Mouse (Mus musculus) liver, postnatal 0 days (tissue): ENCODE data around the gene Vti1a.

Source experiments
- CTCF ChIP-seq: sonication (generic); IDR thresholded peaks from 2 replicates; pipeline ENCODE4 v1.5.1; 2016; ENCODE audit warnings: antibody characterized with exemption, low read depth
- EP300 ChIP-seq: IDR thresholded peaks from 2 replicates; pipeline ENCODE4 v1.6.1; 2016; ENCODE audit warnings: antibody characterized with exemption, low read depth, mild to moderate bottlenecking

DNA sequence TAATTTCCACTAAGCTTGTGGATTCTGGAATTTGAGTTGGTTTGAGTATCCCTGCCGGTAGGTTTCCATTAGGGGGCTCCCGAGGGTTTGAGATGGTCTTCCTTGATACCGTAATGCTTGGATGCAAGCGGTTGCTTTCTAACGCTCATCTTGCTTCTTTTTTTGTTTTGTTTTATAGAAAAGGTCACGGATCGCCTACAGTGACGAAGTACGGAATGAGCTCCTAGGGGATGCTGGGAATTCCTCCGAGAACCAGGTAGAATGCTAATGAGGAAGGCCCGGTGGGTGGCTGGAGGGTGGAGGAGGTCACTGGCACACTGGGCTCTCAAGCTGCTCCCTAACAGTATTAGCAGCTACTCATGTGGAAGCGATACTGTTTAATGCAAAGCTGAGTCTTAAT, 64.7 kb downstream of the Vti1a start:
- TF ChIP-seq EP300 (no peak), CTCF (no peak)
